Comparison of ENCODE assay signal across 19 mouse cellular contexts in the genomic region with DNA sequence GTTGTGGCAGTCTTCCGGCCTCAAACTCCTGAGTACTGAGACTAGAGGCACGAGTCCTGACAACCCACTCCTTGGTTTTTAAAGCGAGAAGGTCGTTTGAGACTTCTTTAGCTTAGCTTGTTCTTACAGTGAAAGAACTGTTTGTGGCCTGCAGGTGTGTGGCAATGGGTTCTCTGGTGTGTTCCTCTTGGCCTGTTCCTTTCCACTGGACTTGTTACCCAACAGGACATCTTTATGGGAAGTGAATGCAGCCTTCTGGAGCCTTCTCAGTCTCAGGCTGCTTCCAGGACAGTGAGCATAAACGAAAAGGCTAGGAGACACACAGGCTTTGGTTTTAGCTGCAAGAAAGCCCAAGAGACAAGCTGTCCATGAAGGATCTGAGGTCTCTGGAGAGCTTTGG.
DNase-seq lines count a peak whose midpoint lies in the region; ATAC-seq and TF ChIP-seq lines count a peak whose summit lies in the region.
"Had no signal": no experiment of that assay in that cellular context is flagged by ENCODE, and none has a peak within 500 bp of the region (broad histone marks: within the 10 kb centered on the region; RNA-seq: fewer than 3 reads in every experiment).

No protein-coding gene starts in this region.

- no peaks in the 10 kb centered on the region for H3K27me3 ChIP-seq in liver, embryonic 16.5 days (ENCODE audit: control insufficient read depth, insufficient read depth, low read depth, low read length)
- H3K27me3 ChIP-seq in CH12.LX (replicated peaks) = no peaks in the 10 kb centered on the region
- H3K27me3 ChIP-seq: forebrain, embryonic 12.5 days; limb, embryonic 12.5 days; lung, embryonic 15.5 days; midbrain, embryonic 12.5 days; stomach, embryonic 15.5 days had no signal

- H3K36me3 ChIP-seq in liver, embryonic 16.5 days (ENCODE audit: control insufficient read depth, insufficient read depth) = no peaks in the 10 kb centered on the region
- no peaks in the 10 kb centered on the region for H3K36me3 ChIP-seq in CH12.LX (replicated peaks in 1 of 2; ENCODE audit: control insufficient read depth in 1 of 2, insufficient read depth in 1 of 2, low read length in 1 of 2)
- H3K36me3 ChIP-seq: forebrain, embryonic 12.5 days; G1E; hindbrain, embryonic 10.5 days; limb, embryonic 12.5 days; lung, embryonic 15.5 days; midbrain, embryonic 12.5 days; stomach, embryonic 15.5 days had no signal

- H3K9ac ChIP-seq in liver, embryonic 16.5 days (ENCODE audit: low read depth, low read length) = no peak overlapping the region
- H3K9ac ChIP-seq in CH12.LX (ENCODE audit: insufficient read depth, low read depth) = 0 out of 2 replicates have a peak overlapping the region, but pooled peaks have one; percentile 30
- H3K9ac ChIP-seq: forebrain, embryonic 12.5 days; limb, embryonic 12.5 days; lung, embryonic 15.5 days; midbrain, embryonic 12.5 days; stomach, embryonic 15.5 days had no signal

- no peak for DNase-seq in liver
- no peak for DNase-seq in CH12.LX (ENCODE audit: extremely low read depth)
- no peak for DNase-seq in right cerebral cortex, postnatal 36 days (ENCODE audit: low spot score in 2 of 2)
- no peak for DNase-seq in spleen, adult 12 weeks (ENCODE audit: low spot score)
- DNase-seq: cerebellum, adult 18-20 months; embryo, embryonic 11 days; kidney, adult 18-20 months; kidney, postnatal 14 days; retina, postnatal 1 day had no signal

- 51% methylated on average over 5 of the region's 5 CpGs for whole genome bisulfite sequencing in liver, embryonic 16.5 days (ENCODE audit: insufficient replicate concordance)

- in situ Hi-C loops in CH12.LX (cut with MboI; ENCODE audit: low pct_ligation_motif_present, low pct_unique_long_range_greater_than_20kb, low sequenced_read_pairs) = no loop called here

- TF ChIP-seq EP300 in CH12.LX (IDR thresholded peaks at IDR 0.05; ENCODE audit: low read length) = no peak

- H3K4me1 ChIP-seq in liver, embryonic 16.5 days (ENCODE audit: control insufficient read depth, low read depth, low read length) = no peaks in the 10 kb centered on the region; the same call in 1 of the 2 replicates
- H3K4me1 ChIP-seq in CH12.LX (ENCODE audit: control insufficient read depth in 1 of 2, insufficient read depth in 2 of 2) = peaks cover 39 to 74% of the 10 kb centered on the region in 2 experiments
- peaks cover 17% of the 10 kb centered on the region for H3K4me1 ChIP-seq in brown adipose tissue, adult 24 weeks (ENCODE audit: control insufficient read depth, insufficient read depth, insufficient read length, low read length)
- H3K4me1 ChIP-seq: forebrain, embryonic 12.5 days; hindbrain, embryonic 10.5 days; midbrain, embryonic 12.5 days; stomach, embryonic 15.5 days had no signal

- H3K4me2 ChIP-seq in liver, embryonic 16.5 days (ENCODE audit: low read depth, low read length) = no peak overlapping the region
- no peak overlapping the region for H3K4me2 ChIP-seq in CH12.LX (ENCODE audit: insufficient read depth, low read depth, poor library complexity, severe bottlenecking)
- H3K4me2 ChIP-seq: forebrain, embryonic 12.5 days; limb, embryonic 12.5 days; lung, embryonic 15.5 days; midbrain, embryonic 12.5 days; stomach, embryonic 15.5 days had no signal

- H3K27ac ChIP-seq in liver, embryonic 16.5 days (ENCODE audit: low read length) = peak overlapping the region; percentile 54
- peak overlapping the region; percentile 98 for H3K27ac ChIP-seq in CH12.LX (ENCODE audit: insufficient read depth, low read depth)
- H3K27ac ChIP-seq in brown adipose tissue, adult 24 weeks (replicated peaks; ENCODE audit: low read depth, low read length) = peak overlapping the region; percentile 61
- H3K27ac ChIP-seq: forebrain, embryonic 12.5 days; hindbrain, embryonic 10.5 days; limb, embryonic 12.5 days; lung, embryonic 15.5 days; midbrain, embryonic 12.5 days; stomach, embryonic 15.5 days had no signal

- H3K9me3 ChIP-seq in liver, embryonic 16.5 days (replicated peaks; ENCODE audit: control insufficient read depth, low read length) = no peaks in the 10 kb centered on the region
- H3K9me3 ChIP-seq in CH12.LX (replicated peaks; ENCODE audit: low read length) = peaks cover 3% of the 10 kb centered on the region
- H3K9me3 ChIP-seq: forebrain, embryonic 12.5 days; G1E; hindbrain, embryonic 10.5 days; limb, embryonic 12.5 days; lung, embryonic 15.5 days; midbrain, embryonic 12.5 days; stomach, embryonic 15.5 days had no signal

- dilution Hi-C loops in CH12.LX (cut with MboI; ENCODE audit: extremely low pct_ligation_motif_present, extremely low pct_unique_long_range_greater_than_20kb, low sequenced_read_pairs) = no loop called here

- TF ChIP-seq CTCF in CH12.LX (conservative IDR thresholded peaks at IDR 0.05 in 1 of 2, IDR thresholded peaks at IDR 0.05 in 1 of 2; ENCODE audit: low read depth in 2 of 2, low read length in 2 of 2) = no peak

- ATAC-seq in liver, embryonic 16.5 days (ENCODE audit: low read depth) = no peak
- peak; percentile 62 for ATAC-seq in megakaryocyte progenitor cell, adult 5-6 weeks (replicated peaks; ENCODE audit: poor library complexity)

- no peak overlapping the region for H3K4me3 ChIP-seq in liver, embryonic 16.5 days (ENCODE audit: low read depth, low read length)
- H3K4me3 ChIP-seq in CH12.LX (replicated peaks in 1 of 3; ENCODE audit: low read depth in 2 of 3, low read length in 2 of 3, poor library complexity in 1 of 3) = no peak overlapping the region
- no peak overlapping the region for H3K4me3 ChIP-seq in brown adipose tissue, adult 24 weeks (ENCODE audit: insufficient read depth, low read depth, low read length)
- H3K4me3 ChIP-seq: forebrain, embryonic 12.5 days; hindbrain, embryonic 10.5 days; limb, embryonic 12.5 days; lung, embryonic 15.5 days; midbrain, embryonic 12.5 days; stomach, embryonic 15.5 days had no signal

- H3K79me2 ChIP-seq in CH12.LX (replicated peaks; ENCODE audit: control insufficient read depth, extremely low read depth, insufficient read depth, poor library complexity, severe bottlenecking) = no peaks in the 10 kb centered on the region

- no peak for TF ChIP-seq RAD21 in CH12.LX (IDR thresholded peaks at IDR 0.05; ENCODE audit: low read depth, low read length)

- no peak for TF ChIP-seq POLR2A in CH12.LX (IDR thresholded peaks at IDR 0.05; ENCODE audit: low read depth, low read length)

TF ChIP-seq in CH12.LX, 34 proteins besides CTCF, POLR2A, EP300 and RAD21:
- TF ChIP-seq BHLHE40 (IDR thresholded peaks at IDR 0.05; ENCODE audit: low read depth, low read length) = no peak
- TF ChIP-seq MXI1 (IDR thresholded peaks at IDR 0.05; ENCODE audit: low read depth, low read length) = no peak
- TF ChIP-seq SMC3 (IDR thresholded peaks at IDR 0.05; ENCODE audit: low read depth, low read length) = no peak
- TF ChIP-seq JUND (conservative IDR thresholded peaks at IDR 0.05; ENCODE audit: low read depth, low read length) = no peak
- TF ChIP-seq RCOR1 (conservative IDR thresholded peaks at IDR 0.05; ENCODE audit: low read depth, low read length) = no peak
- TF ChIP-seq E2F4 (IDR thresholded peaks at IDR 0.05; ENCODE audit: insufficient replicate concordance, low read depth, low read length) = no peak
- no peak for TF ChIP-seq HCFC1 (IDR thresholded peaks at IDR 0.05; ENCODE audit: low read depth, low read length)
- TF ChIP-seq NELFE (IDR thresholded peaks at IDR 0.05; ENCODE audit: low read depth, low read length) = no peak
- no peak for TF ChIP-seq ZC3H11A (IDR thresholded peaks at IDR 0.05; ENCODE audit: low read depth, low read length)
- no peak for TF ChIP-seq POLR2AphosphoS2 (IDR thresholded peaks at IDR 0.05; ENCODE audit: low read depth, low read length)
- no peak for TF ChIP-seq KAT2A (IDR thresholded peaks at IDR 0.05; ENCODE audit: insufficient replicate concordance, low read length)
- TF ChIP-seq JUN (IDR thresholded peaks at IDR 0.05; ENCODE audit: insufficient read depth, low read depth, low read length) = no peak
- no peak for TF ChIP-seq MAX (IDR thresholded peaks at IDR 0.05; ENCODE audit: low read length)
- no peak for TF ChIP-seq MEF2A (IDR thresholded peaks at IDR 0.05; ENCODE audit: borderline replicate concordance, low read depth, low read length)
- TF ChIP-seq GABPA (IDR thresholded peaks at IDR 0.05; ENCODE audit: insufficient replicate concordance, low read depth, low read length) = no peak
- TF ChIP-seq MAZ (IDR thresholded peaks at IDR 0.05; ENCODE audit: low read depth, low read length) = no peak
- no peak for TF ChIP-seq NRF1 (IDR thresholded peaks at IDR 0.05; ENCODE audit: low read depth, low read length)
- TF ChIP-seq USF2 (conservative IDR thresholded peaks at IDR 0.05; ENCODE audit: low read depth, low read length) = no peak
- TF ChIP-seq IRF4 (IDR thresholded peaks at IDR 0.05; ENCODE audit: low read depth, low read length) = no peak
